ENCODE assay signal across 10 mouse cellular contexts in the genomic region with DNA sequence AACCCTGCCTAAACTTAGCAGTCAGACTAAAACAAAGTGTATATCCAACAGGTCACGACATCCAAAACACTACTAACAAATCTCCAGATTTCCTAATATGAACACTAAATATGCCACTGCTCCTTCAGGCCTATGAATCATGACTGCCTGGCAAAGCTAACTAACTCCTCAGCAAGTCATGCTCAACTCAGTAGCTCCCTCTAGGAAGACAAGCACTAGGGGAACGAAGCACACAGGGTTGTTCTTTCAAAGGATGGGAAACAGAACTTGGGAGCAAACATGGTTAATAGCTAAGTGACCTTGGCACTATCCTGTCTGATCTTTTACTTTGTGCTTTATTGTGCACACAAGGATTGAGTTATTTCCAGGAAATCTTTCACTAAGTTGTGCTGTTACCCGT. TPM values are rescaled to one million over a fixed set of nuclear protein-coding genes. Genes with fewer than 3 reads are reported as not detected.
A peak's percentile ranks its signal among the peaks of the same experiment; 100 is the strongest.
DNase-seq lines count a peak whose midpoint lies in the region; ATAC-seq and TF ChIP-seq lines count a peak whose summit lies in the region.
"Had no signal": no experiment of that assay in that cellular context is flagged by ENCODE, and none has a peak within 500 bp of the region (broad histone marks: within the 10 kb centered on the region; RNA-seq: fewer than 3 reads in every experiment).

No protein-coding gene starts in this region.

- peaks cover 20% of the 10 kb centered on the region for H3K36me3 ChIP-seq in forebrain, postnatal 0 days (ENCODE audit: insufficient read depth)
- peaks cover 43% of the 10 kb centered on the region for H3K36me3 ChIP-seq in forebrain, embryonic 13.5 days (ENCODE audit: poor library complexity, severe bottlenecking)
- H3K36me3 ChIP-seq in lung, embryonic 16.5 days (ENCODE audit: control insufficient read depth, insufficient read depth, low read length), result peaks cover 20% of the 10 kb centered on the region

- no peak overlapping the region for H3K9ac ChIP-seq in forebrain, postnatal 0 days
- no peak overlapping the region for H3K9ac ChIP-seq in forebrain, embryonic 13.5 days
- no peak overlapping the region for H3K9ac ChIP-seq in lung, embryonic 16.5 days (ENCODE audit: low read length)
- H3K9ac ChIP-seq: limb, embryonic 15.5 days had no signal

- no peak overlapping the region for H3K4me3 ChIP-seq in forebrain, postnatal 0 days (ENCODE audit: low read depth, low read length)
- no peak overlapping the region for H3K4me3 ChIP-seq in forebrain, embryonic 13.5 days
- H3K4me3 ChIP-seq in lung, embryonic 16.5 days (ENCODE audit: low read length), result no peak overlapping the region
- H3K4me3 ChIP-seq in lung, adult 2 months (replicated peaks; ENCODE audit: extremely low read depth, low read depth, low read length), result no peak overlapping the region
- H3K4me3 ChIP-seq: limb, embryonic 15.5 days had no signal

- H3K4me1 ChIP-seq in forebrain, postnatal 0 days (ENCODE audit: insufficient read depth), result no peaks in the 10 kb centered on the region
- H3K4me1 ChIP-seq in forebrain, embryonic 13.5 days, result no peaks in the 10 kb centered on the region
- no peaks in the 10 kb centered on the region for H3K4me1 ChIP-seq in lung, embryonic 16.5 days (replicated peaks; ENCODE audit: control insufficient read depth, insufficient read depth, low read length)
- H3K4me1 ChIP-seq in lung, adult 2 months (ENCODE audit: control insufficient read depth, insufficient read depth, low read length), result no peaks in the 10 kb centered on the region; the same call in 1 of the 2 replicates
- H3K4me1 ChIP-seq: limb, embryonic 15.5 days had no signal

- H3K9me3 ChIP-seq in forebrain, postnatal 0 days (ENCODE audit: low read length), result no peaks in the 10 kb centered on the region
- H3K9me3 ChIP-seq in forebrain, embryonic 13.5 days (replicated peaks), result no peaks in the 10 kb centered on the region
- no peaks in the 10 kb centered on the region for H3K9me3 ChIP-seq in lung, embryonic 16.5 days (ENCODE audit: control insufficient read depth, low read length)
- H3K9me3 ChIP-seq: limb, embryonic 15.5 days had no signal

- peak; percentile 28 for DNase-seq in forebrain, postnatal 0 days
- DNase-seq in lung, adult 2 months, result no peak
- peak; percentile 71 for DNase-seq in brain, adult 2 months (ENCODE audit: low read depth, low spot score)
- peak; percentile 47 for DNase-seq in lung, postnatal 25 days (ENCODE audit: low spot score)
- DNase-seq in frontal cortex, postnatal 10 days (ENCODE audit: low spot score in 2 of 2), result no peak
- no peak for DNase-seq in ovary, adult 18-20 months (ENCODE audit: low spot score)
- DNase-seq: right cerebral cortex, postnatal 14 days had no signal

- WGBS in forebrain, postnatal 0 days, result 58% methylated on average over 3 of the region's 3 CpGs
- WGBS in forebrain, embryonic 13.5 days, result 70% methylated on average over 3 of the region's 3 CpGs
- 55% methylated on average over 3 of the region's 3 CpGs for WGBS in lung, embryonic 16.5 days
- 41% methylated on average over 3 of the region's 3 CpGs for WGBS in lung, adult 2 months

- no peak overlapping the region for H3K27ac ChIP-seq in forebrain, postnatal 0 days (ENCODE audit: low read depth, low read length)
- H3K27ac ChIP-seq in forebrain, embryonic 13.5 days, result no peak overlapping the region
- no peak overlapping the region for H3K27ac ChIP-seq in lung, embryonic 16.5 days (ENCODE audit: low read length)
- H3K27ac ChIP-seq: limb, embryonic 15.5 days had no signal

- ATAC-seq in forebrain, postnatal 0 days, result peak; percentile 51
- no peak for ATAC-seq in forebrain, embryonic 13.5 days
- ATAC-seq in lung, embryonic 16.5 days (ENCODE audit: low read depth), result 0 out of 2 replicates have a peak, but pooled peaks have one; percentile 38

- H3K4me2 ChIP-seq in forebrain, postnatal 0 days (ENCODE audit: low read depth), result no peak overlapping the region
- no peak overlapping the region for H3K4me2 ChIP-seq in forebrain, embryonic 13.5 days
- H3K4me2 ChIP-seq in lung, embryonic 16.5 days (ENCODE audit: low read depth, low read length), result no peak overlapping the region
- H3K4me2 ChIP-seq: limb, embryonic 15.5 days had no signal

- TF ChIP-seq CTCF in forebrain, postnatal 0 days (IDR thresholded peaks at IDR 0.05; ENCODE audit: low read depth), result peak; percentile 70
- TF ChIP-seq CTCF in lung, adult 2 months (IDR thresholded peaks at IDR 0.05; ENCODE audit: insufficient read depth, low read length), result no peak

- H3K27me3 ChIP-seq in forebrain, postnatal 0 days (ENCODE audit: insufficient read depth, low read length), result no peaks in the 10 kb centered on the region
- H3K27me3 ChIP-seq in forebrain, embryonic 13.5 days, result no peaks in the 10 kb centered on the region
- H3K27me3 ChIP-seq in lung, embryonic 16.5 days (ENCODE audit: control insufficient read depth, insufficient read depth, low read depth, low read length), result no peaks in the 10 kb centered on the region
- H3K27me3 ChIP-seq: limb, embryonic 15.5 days had no signal

- TF ChIP-seq POLR2A in lung, adult 2 months (IDR thresholded peaks at IDR 0.05; ENCODE audit: borderline replicate concordance, extremely low read depth, low read depth, low read length), result no peak

RNA-seq across cellular contexts. Expression of a gene that starts 43.9 kb away (rescaled TPM):
- 242 and 311 TPM in 2 replicates for total RNA-seq in forebrain, postnatal 0 days (2014; rRNA removed)
- polyA plus RNA-seq in forebrain, postnatal 0 days (2015; fragmentation: Nextera tagmentation; extraction: Ambion mirVana), result 289 and 308 TPM in 2 replicates
- polyA plus RNA-seq in forebrain, embryonic 13.5 days (2015; fragmentation: Nextera tagmentation; extraction: Ambion mirVana), result 407 and 413 TPM in 2 replicates
- polyA plus RNA-seq in lung, embryonic 16.5 days (2015; fragmentation: Nextera tagmentation; extraction: Ambion mirVana), result 293 and 321 TPM in 2 replicates
- 27.3 and 50.8 TPM in 2 replicates for polyA plus RNA-seq in lung, adult 2 months (2012; rRNA removed)

RNA-seq across cellular contexts. Expression of a gene that starts 57.2 kb away (rescaled TPM):
- total RNA-seq in forebrain, postnatal 0 days (2014; rRNA removed), result 47.2 and 88.1 TPM in 2 replicates
- polyA plus RNA-seq in forebrain, postnatal 0 days (2015; fragmentation: Nextera tagmentation; extraction: Ambion mirVana), result 7.2 and 12.8 TPM in 2 replicates
- polyA plus RNA-seq in forebrain, embryonic 13.5 days (2015; fragmentation: Nextera tagmentation; extraction: Ambion mirVana), result 15.7 and 16.6 TPM in 2 replicates
- polyA plus RNA-seq in lung, embryonic 16.5 days (2015; fragmentation: Nextera tagmentation; extraction: Ambion mirVana), result 19.5 and 25.6 TPM in 2 replicates
- polyA plus RNA-seq in lung, adult 2 months (2012; rRNA removed), result 39.0 and 67.3 TPM in 2 replicates

Comparison
In these comparisons a context has a peak if more than half of its experiments do, and no peak if none do; other contexts are left out.
1. DNase-seq: peak in forebrain, postnatal 0 days (single experiment), brain, adult 2 months (single experiment) and lung, postnatal 25 days (single experiment); none in lung, adult 2 months (single experiment), frontal cortex, postnatal 10 days (0 of 2) and ovary, adult 18-20 months (single experiment).